In genomic region chr10:3434848-3435474, GRCm38 (mm10) we compare ENCODE assay signal across 16 mouse cellular contexts.
A peak's percentile ranks its signal among the peaks of the same experiment; 100 is the strongest.
DNase-seq lines count a peak whose midpoint lies in the region; ATAC-seq and TF ChIP-seq lines count a peak whose summit lies in the region.
"Had no signal": no experiment of that assay in that cellular context is flagged by ENCODE, and none has a peak within 500 bp of the region (broad histone marks: within the 10 kb centered on the region; RNA-seq: fewer than 3 reads in every experiment).

No protein-coding gene starts in this region.

- H3K4me3 ChIP-seq in forebrain, embryonic 16.5 days (replicated peaks; ENCODE audit: low read length): no peak overlapping the region
- no peak overlapping the region for H3K4me3 ChIP-seq in midbrain, postnatal 0 days (ENCODE audit: low read depth, low read length)
- H3K4me3 ChIP-seq: erythroblast, embryonic 14.5 days; limb, embryonic 15.5 days had no signal

- H3K4me2 ChIP-seq in forebrain, embryonic 16.5 days (ENCODE audit: low read length): no peak overlapping the region
- H3K4me2 ChIP-seq in midbrain, postnatal 0 days (ENCODE audit: low read depth, low read length, poor library complexity, severe bottlenecking): no peak overlapping the region
- H3K4me2 ChIP-seq: limb, embryonic 15.5 days had no signal

- intact Hi-C loops in heart, postnatal 10 days (cut with DNase I): no loop called here

- ATAC-seq in forebrain, embryonic 16.5 days: peak; percentile 40; the same call in 1 of the 2 replicates
- peak; percentile 68 for ATAC-seq in midbrain, postnatal 0 days (ENCODE audit: low FRiP score)
- ATAC-seq: inflammation-experienced regulatory T-cells, adult 6 months had no signal

- peaks cover 4% of the 10 kb centered on the region; the same call in 1 of the 2 replicates for H3K9me3 ChIP-seq in forebrain, embryonic 16.5 days (ENCODE audit: control insufficient read depth, low read length)
- H3K9me3 ChIP-seq in midbrain, postnatal 0 days (ENCODE audit: low read length): no peaks in the 10 kb centered on the region
- H3K9me3 ChIP-seq: limb, embryonic 15.5 days had no signal

- H3K36me3 ChIP-seq in forebrain, embryonic 16.5 days (ENCODE audit: control insufficient read depth, insufficient read depth): no peaks in the 10 kb centered on the region
- no peaks in the 10 kb centered on the region for H3K36me3 ChIP-seq in midbrain, postnatal 0 days (ENCODE audit: insufficient read depth, low read length)
- H3K36me3 ChIP-seq: limb, embryonic 15.5 days had no signal

- peak; percentile 24 for DNase-seq in adrenal gland, adult 8-10 months
- DNase-seq in adrenal gland, postnatal 25 days: no peak
- DNase-seq in heart, adult 11 months: peak; percentile 53
- DNase-seq in heart, postnatal 10 days: no peak
- peak; percentile 21 for DNase-seq in midbrain, postnatal 0 days (ENCODE audit: low spot score)
- DNase-seq in spleen, adult 12 weeks (ENCODE audit: low spot score): no peak
- no peak for DNase-seq in ovary, adult 18-20 months (ENCODE audit: low spot score)
- DNase-seq: gastrocnemius, postnatal 25 days; kidney, adult 8-10 months; lung, postnatal 10 days; thymus, postnatal 4 days had no signal

- no peaks in the 10 kb centered on the region for H3K27me3 ChIP-seq in forebrain, embryonic 16.5 days (replicated peaks; ENCODE audit: control insufficient read depth, insufficient read depth, low read length)
- no peaks in the 10 kb centered on the region for H3K27me3 ChIP-seq in midbrain, postnatal 0 days (ENCODE audit: insufficient read depth, low read length)
- H3K27me3 ChIP-seq: CH12.LX; limb, embryonic 15.5 days had no signal

- no peak overlapping the region for H3K27ac ChIP-seq in forebrain, embryonic 16.5 days (ENCODE audit: low read length)
- H3K27ac ChIP-seq in midbrain, postnatal 0 days (ENCODE audit: low read depth, low read length): no peak overlapping the region
- H3K27ac ChIP-seq: limb, embryonic 15.5 days had no signal

- no peak overlapping the region for H3K9ac ChIP-seq in forebrain, embryonic 16.5 days (replicated peaks; ENCODE audit: low read depth, low read length)
- H3K9ac ChIP-seq in midbrain, postnatal 0 days (replicated peaks; ENCODE audit: low read length, poor library complexity, severe bottlenecking): no peak overlapping the region
- H3K9ac ChIP-seq: limb, embryonic 15.5 days had no signal

- TF ChIP-seq CTCF in midbrain, postnatal 0 days (IDR thresholded peaks at IDR 0.05): no peak

- H3K4me1 ChIP-seq in forebrain, embryonic 16.5 days (replicated peaks; ENCODE audit: control insufficient read depth, insufficient read depth, low read length): peaks cover 2% of the 10 kb centered on the region; the same call in 1 of the 2 replicates
- H3K4me1 ChIP-seq in midbrain, postnatal 0 days (ENCODE audit: insufficient read depth, low read length): no peaks in the 10 kb centered on the region
- H3K4me1 ChIP-seq: limb, embryonic 15.5 days had no signal

- 85% methylated on average over 8 of the region's 8 CpGs for WGBS in forebrain, embryonic 16.5 days
- 85% methylated on average over 8 of the region's 8 CpGs for WGBS in midbrain, postnatal 0 days

Comparison
In these comparisons a context has a peak if more than half of its experiments do, and no peak if none do; other contexts are left out.
1. DNase-seq: peak in adrenal gland, adult 8-10 months (single experiment), heart, adult 11 months (single experiment) and midbrain, postnatal 0 days (single experiment); none in adrenal gland, postnatal 25 days (single experiment), heart, postnatal 10 days (0 of 2), spleen, adult 12 weeks (single experiment) and ovary, adult 18-20 months (single experiment).